Mouse (Mus musculus): ENCODE results near the gene Zmynd19. TPM values are rescaled to one million over a fixed set of nuclear protein-coding genes. Genes with fewer than 3 reads are reported as not detected.

Zmynd19 gene
- polyA plus RNA-seq (2012; rRNA removed): 40.0 and 44.2 TPM in 2 replicates

GRCm38 (mm10) chr2:24949421-24950188 is at the start of gene Zmynd19:
Zmynd19 (plus strand) TSS chr2:24949792.

GRCm38 (mm10) chr2:24918930-24919838 is 30.4 kb upstream of the Zmynd19 start, which contains the start of gene Ehmt1:
Ehmt1 (minus strand) TSS chr2:24919614.

DNA sequence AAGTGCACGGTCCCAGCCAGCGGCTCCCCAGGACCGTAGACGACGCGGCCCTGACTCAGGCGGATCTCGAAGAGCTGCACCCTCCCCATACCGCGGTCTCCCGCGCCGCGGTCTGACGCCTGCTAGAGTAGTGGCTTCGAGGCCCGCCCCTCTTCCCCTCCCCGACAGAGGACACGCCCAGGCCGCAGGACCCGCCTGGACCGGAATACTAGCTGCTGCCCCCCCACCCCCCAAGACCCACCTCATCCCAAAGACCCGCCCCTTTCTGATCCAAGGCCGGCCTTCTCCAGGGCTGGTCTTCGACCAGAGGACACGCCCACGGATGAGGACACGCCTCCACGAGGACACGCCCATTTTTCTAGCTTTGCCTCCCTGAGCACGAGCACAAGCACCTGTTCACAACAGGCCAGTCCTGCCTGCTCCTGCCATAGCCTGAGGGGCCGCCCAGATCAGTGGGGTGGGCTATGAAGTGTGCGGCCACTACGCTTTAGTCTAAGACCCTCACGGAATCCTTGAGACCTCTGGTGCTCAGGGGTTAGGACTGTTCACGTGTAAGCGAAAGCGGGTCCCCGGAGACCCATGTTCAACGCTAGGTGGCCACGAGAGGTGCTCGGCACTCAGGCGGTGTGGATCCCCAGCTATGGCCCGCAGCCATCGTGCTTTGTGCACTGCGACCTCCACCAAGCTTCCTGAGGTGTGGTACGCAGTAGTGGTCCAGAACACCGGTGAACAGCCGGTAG is 14.4 kb upstream of the Zmynd19 start, which contains the start of gene Arrdc1:
TSS of gene Arrdc1 (minus strand) at position 196 of the 740 bp plus-strand sequence.

GRCm38 (mm10) chr2:24962304-24963000 is 12.9 kb downstream of the Zmynd19 start, which contains the start of gene Dph7:
Dph7 (plus strand) TSS chr2:24962400.

DNA sequence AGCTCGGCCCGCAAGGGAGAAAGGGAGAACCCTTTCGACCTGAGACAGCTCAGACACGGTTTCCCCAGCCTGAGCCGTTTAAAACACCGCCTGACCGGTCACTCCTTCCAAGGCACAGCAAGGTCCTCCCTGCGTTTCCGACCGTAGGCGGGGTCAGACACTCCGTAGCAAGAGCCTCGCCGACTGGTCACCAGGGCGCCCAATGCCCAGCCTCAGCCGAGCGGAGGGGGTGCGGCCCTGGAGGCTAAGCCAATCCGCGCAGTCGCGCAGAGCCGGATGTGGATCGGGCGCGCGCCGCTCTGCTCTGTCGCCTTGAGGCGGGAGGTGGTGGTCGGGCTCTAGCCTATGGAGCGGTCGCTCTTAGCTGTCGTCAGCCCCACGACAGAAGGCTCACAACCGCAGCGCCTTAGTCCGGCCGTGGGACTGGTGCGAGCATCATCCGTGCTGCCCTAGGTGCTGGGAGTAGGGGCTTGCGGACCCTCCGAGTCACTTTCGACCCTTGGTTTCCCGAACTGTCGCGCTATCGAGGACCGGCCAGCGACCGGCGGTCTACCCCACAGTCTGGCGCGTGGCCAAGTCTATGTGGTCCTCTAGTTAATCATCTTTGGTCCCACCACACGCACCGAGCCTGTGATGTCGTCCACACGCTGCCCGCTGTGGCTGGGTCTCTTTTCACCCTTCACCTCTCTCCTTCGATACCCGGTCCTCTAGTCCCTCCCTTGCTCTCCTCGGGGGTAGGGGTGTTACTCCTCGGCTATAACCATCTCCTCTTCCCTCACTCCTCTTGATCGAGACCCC is 25.5 kb downstream of the Zmynd19 start, which contains the start of gene Mrpl41:
TSS of gene Mrpl41 (minus strand) at position 193 of the 798 bp plus-strand sequence.

DNA sequence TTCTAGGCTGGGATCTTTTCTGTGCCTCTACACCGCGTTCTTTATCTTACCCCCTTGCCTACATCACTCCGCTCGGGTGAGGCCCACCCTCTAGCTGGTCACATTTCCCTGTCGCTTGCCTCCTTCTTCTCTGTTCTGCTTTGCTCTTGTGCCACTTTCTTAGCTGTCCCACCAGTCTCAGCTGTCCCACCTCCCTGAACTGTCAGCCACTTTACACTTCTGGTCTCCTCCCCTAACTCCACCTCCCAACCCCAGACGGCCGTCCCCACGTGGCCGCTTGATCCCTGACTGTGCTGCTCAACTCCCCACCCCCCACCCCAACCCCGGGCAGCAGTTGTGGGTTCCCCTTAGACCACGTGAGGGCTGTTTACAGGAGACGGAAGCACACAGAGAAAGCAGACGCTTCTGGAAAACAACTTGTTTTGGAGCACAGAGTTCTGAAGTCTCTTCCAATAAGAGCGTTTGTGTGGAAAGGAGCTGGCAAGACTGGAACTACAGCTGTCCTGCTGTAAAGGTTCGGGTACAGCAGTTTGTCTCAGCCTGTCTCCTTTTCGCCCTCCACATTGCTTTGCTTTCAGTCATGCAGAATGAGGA is 26.2 kb downstream of the Zmynd19 start, which contains the start of gene Pnpla7:
TSS of gene Pnpla7 (plus strand) at position 330 of the 594 bp plus-strand sequence.

Other genes starting within 250 kb of the Zmynd19 start
- 11.3 and 17.0 TPM in 2 replicates for gene Cacna1b, start 186.6 kb upstream of the Zmynd19 start, polyA plus RNA-seq (2012; rRNA removed)
- gene Ehmt1, start 30.2 kb upstream of the Zmynd19 start, polyA plus RNA-seq (2012; rRNA removed): 135 and 165 TPM in 2 replicates
- 14.4 and 29.8 TPM in 2 replicates for gene Arrdc1, start 14.5 kb upstream of the Zmynd19 start, polyA plus RNA-seq (2012; rRNA removed)
- gene Dph7, start 12.6 kb downstream of the Zmynd19 start, polyA plus RNA-seq (2012; rRNA removed): 25.0 and 41.0 TPM in 2 replicates
- gene Mrpl41, start 25.3 kb downstream of the Zmynd19 start, polyA plus RNA-seq (2012; rRNA removed): 92.1 and 109 TPM in 2 replicates
- gene Pnpla7, start 26.2 kb downstream of the Zmynd19 start, polyA plus RNA-seq (2012; rRNA removed): 6.2 and 8.3 TPM in 2 replicates
- 88.4 and 93.5 TPM in 2 replicates for gene Nsmf, start 104.6 kb downstream of the Zmynd19 start, polyA plus RNA-seq (2012; rRNA removed)
- gene Entpd8, start 130.5 kb downstream of the Zmynd19 start, polyA plus RNA-seq (2012; rRNA removed): 0.06 and 0.11 TPM in 2 replicates
- 0.10 and 0.18 TPM in 2 replicates for gene Noxa1, start 145.4 kb downstream of the Zmynd19 start, polyA plus RNA-seq (2012; rRNA removed)
- 61.4 and 82.9 TPM in 2 replicates for gene Nrarp, start 231.0 kb downstream of the Zmynd19 start, polyA plus RNA-seq (2012; rRNA removed)
- 1.9 and 2.3 TPM in 2 replicates for gene Tor4a, start 247.1 kb downstream of the Zmynd19 start, polyA plus RNA-seq (2012; rRNA removed)